Mouse (Mus musculus) forebrain, embryonic 11.5 days (tissue): ENCODE results near the gene Jsrp1. TPM values are rescaled to one million over a fixed set of nuclear protein-coding genes. Genes with fewer than 3 reads are reported as not detected.

ENCODE experiments used
- ATAC-seq: fragments of 200-750 bp; cut with Nextera tagmentation; replicated peaks from 2 replicates; pipeline ENCODE4 v1.8.0; 2017; ENCODE audit warnings: moderate TSS enrichment; ENCODE audit not compliant: low FRiP score
- DNase-seq: peaks from one replicate; pipeline ENCODE4 v3.0.0-alpha.2; 2017; ENCODE audit warnings: low spot score
- H3K27ac ChIP-seq: fragments of 300-500 bp; sonication (generic); 2 replicates; pipeline ENCODE4 v1.5.1; 2014; ENCODE audit warnings: low read depth, low read length
- H3K27me3 ChIP-seq: fragments of 300-500 bp; sonication (generic); 2 replicates; pipeline ENCODE4 v1.6.1; 2014; ENCODE audit warnings: mild to moderate bottlenecking, low read length, mixed read lengths; ENCODE audit not compliant: control insufficient read depth, insufficient read depth
- H3K36me3 ChIP-seq: fragments of 300-500 bp; sonication (generic); 2 replicates; pipeline ENCODE4 v1.6.1; 2014; ENCODE audit warnings: mild to moderate bottlenecking, low read length, moderate library complexity, mixed read lengths; ENCODE audit not compliant: control insufficient read depth, insufficient read depth
- H3K4me1 ChIP-seq: fragments of 300-500 bp; sonication (generic); replicated peaks from 2 replicates; pipeline ENCODE4 v1.6.1; 2014; ENCODE audit warnings: low read length, mixed read lengths; ENCODE audit not compliant: control insufficient read depth, insufficient read depth
- H3K4me2 ChIP-seq: fragments of 300-500 bp; sonication (generic); 2 replicates; pipeline ENCODE4 v1.6.1; 2014; ENCODE audit warnings: low read depth, mild to moderate bottlenecking, low read length, moderate library complexity, mixed read lengths; ENCODE audit not compliant: severe bottlenecking
- H3K4me3 ChIP-seq: fragments of 300-500 bp; sonication (generic); 2 replicates; pipeline ENCODE4 v1.5.1; 2014; ENCODE audit warnings: low read depth, low read length
- H3K9ac ChIP-seq: fragments of 300-500 bp; sonication (generic); 2 replicates; pipeline ENCODE4 v1.6.1; 2014; ENCODE audit warnings: low read length
- H3K9me3 ChIP-seq: fragments of 300-500 bp; sonication (generic); 2 replicates; pipeline ENCODE4 v1.6.1; 2016; ENCODE audit warnings: low read length, mixed read lengths; ENCODE audit not compliant: control insufficient read depth
- WGBS: fragments of 180-500 bp; shearing (Covaris S2); extraction: QIAGEN DNeasy Blood & Tissue Kit; methylation state at CpG from one replicate; pipeline ENCODE4 v1.1.7; 2014; 5-methylcytosine and 5-hydroxymethylcytosine counted together
- microRNA counts: library from miRNA; unstranded; fragments of <30 nt; microRNA quantifications from one replicate; lab custom pipeline; 2015
- microRNA-seq: library from miRNA; unstranded; fragments of <30 nt; microRNA quantifications from one replicate; pipeline ENCODE4, GENCODE M21; 2016; ENCODE audit not compliant: insufficient number of aligned reads
- polyA plus RNA-seq: library from polyadenylated mRNA; unstranded; fragments of >200 nt; fragmentation: Nextera tagmentation; extraction: Ambion mirVana; gene quantifications from 2 replicates; pipeline ENCODE4 v1.2.1, GENCODE M21; 2014

Gene Jsrp1
- polyA plus RNA-seq, 1 experiment from 2014 or later: 0.47 TPM

DNA sequence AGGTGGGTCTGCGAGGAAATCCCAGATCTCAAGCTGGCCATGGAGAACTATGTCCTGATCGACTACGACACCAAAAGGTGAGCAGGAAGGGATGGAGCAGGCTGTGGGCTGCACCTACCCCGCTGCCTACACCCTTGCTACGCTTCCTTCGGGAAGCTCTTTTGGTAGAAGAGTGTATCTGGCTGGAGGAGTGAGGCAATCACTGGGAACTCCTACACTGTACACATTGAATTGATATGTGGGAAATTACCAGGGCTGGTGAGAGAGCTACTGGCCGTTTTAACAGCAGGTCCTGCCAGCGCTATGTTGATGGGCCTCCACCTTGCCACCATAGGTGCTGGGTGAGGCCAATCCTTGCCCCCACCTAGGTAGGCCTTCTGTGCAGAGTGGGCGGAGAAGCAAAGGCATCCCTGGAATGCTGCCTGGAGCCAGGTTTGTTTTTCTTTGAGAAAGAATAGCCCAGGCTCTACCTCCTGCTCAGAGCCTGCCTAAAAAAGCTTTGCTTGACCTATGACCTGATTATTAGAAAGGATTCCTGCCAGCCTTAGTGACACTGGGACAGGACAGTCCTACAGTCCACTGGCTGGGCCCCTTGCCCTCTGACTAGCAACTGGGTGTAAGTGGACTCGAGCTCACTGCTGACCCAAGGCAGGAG is 47.0 kb downstream of the Jsrp1 start:
- DNase-seq (no peak), ATAC-seq (no peak)
- Histone ChIP-seq H3K4me1 (no peaks in the 10 kb centered on the region), H3K27ac (no peak overlapping the region), H3K9ac (no peak overlapping the region), H3K27me3 (no peaks in the 10 kb centered on the region), H3K36me3 (peaks cover 8% of the 10 kb centered on the region; the same call in 1 of the 2 replicates), H3K9me3 (no peaks in the 10 kb centered on the region), H3K4me2 (no peak overlapping the region), H3K4me3 (no peak overlapping the region)
- WGBS: 79% methylated on average over 10 of the region's 10 CpGs

DNA sequence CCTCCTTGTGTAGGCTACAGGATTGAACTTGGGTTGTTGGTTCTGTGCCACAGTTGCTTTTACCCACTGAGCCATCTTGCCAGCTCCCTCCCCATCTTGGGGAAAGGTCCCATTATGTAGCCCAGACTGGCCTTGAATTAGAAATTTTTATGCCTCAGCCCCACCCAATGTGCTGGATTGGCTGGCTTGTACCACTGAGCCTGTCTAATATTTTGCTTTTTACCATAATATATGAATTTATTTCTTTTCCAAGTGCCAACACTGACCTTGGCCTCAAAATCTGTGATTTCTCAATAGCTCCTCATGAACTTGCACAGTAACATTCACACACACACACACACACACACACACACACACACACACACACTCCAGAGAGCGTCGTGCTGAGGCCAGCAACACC is 47.6 kb downstream of the Jsrp1 start:
- Histone ChIP-seq H3K9me3 (no peaks in the 10 kb centered on the region), H3K27me3 (no peaks in the 10 kb centered on the region), H3K27ac (no peak overlapping the region), H3K4me2 (no peak overlapping the region), H3K4me1 (no peaks in the 10 kb centered on the region), H3K9ac (no peak overlapping the region), H3K36me3 (peaks cover 3% of the 10 kb centered on the region; the same call in 1 of the 2 replicates), H3K4me3 (no peak overlapping the region)
- ATAC-seq (no peak), DNase-seq (no peak)
- 92% methylated on average over 2 of the region's 2 CpGs for WGBS

DNA sequence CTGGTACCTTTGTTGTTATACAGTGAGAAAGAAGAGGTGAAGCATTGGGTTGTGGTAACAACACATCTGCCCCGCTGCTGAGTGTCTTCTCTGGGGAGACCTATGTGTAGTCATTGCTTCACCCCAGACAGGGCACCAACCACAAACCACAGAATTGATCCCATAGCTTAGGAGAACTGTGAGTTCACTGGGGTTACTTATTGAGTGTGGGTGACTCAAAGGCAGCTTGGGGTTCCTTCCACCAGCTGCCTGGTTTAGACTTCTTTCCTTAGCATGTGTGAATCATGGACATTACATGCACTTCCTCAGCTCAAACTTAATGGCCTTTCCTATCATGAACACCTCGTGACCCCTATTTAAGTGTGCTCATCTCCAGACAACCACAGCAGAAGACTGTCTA is 49.8 kb downstream of the Jsrp1 start:
- WGBS: 94% methylated on average over 2 of the region's 2 CpGs
- no peak overlapping the region for H3K27ac ChIP-seq
- peaks cover 3% of the 10 kb centered on the region; the same call in 1 of the 2 replicates for H3K36me3 ChIP-seq
- no peak overlapping the region for H3K4me3 ChIP-seq
- no peaks in the 10 kb centered on the region for H3K9me3 ChIP-seq
- no peak overlapping the region for H3K4me2 ChIP-seq
- ATAC-seq (no peak), DNase-seq (no peak)
- H3K9ac ChIP-seq: no peak overlapping the region
- no peaks in the 10 kb centered on the region for H3K27me3 ChIP-seq
- no peaks in the 10 kb centered on the region for H3K4me1 ChIP-seq

- Histone ChIP-seq H3K27me3 (no peaks in the 10 kb centered on the region), H3K4me3 (no peak overlapping the region), H3K4me1 (peaks cover 5% of the 10 kb centered on the region; the same call in 1 of the 2 replicates), H3K9ac (no peak overlapping the region), H3K4me2 (no peak overlapping the region), H3K9me3 (no peaks in the 10 kb centered on the region), H3K36me3 (no peaks in the 10 kb centered on the region; the same call in 1 of the 2 replicates), H3K27ac (no peak overlapping the region)
- ATAC-seq: no peak
- DNase-seq: no peak
- 72% methylated on average over 3 of the region's 3 CpGs for WGBS
Observed at GRCm38 (mm10) chr10:80761821-80762220, 51.5 kb downstream of the Jsrp1 start.

DNA sequence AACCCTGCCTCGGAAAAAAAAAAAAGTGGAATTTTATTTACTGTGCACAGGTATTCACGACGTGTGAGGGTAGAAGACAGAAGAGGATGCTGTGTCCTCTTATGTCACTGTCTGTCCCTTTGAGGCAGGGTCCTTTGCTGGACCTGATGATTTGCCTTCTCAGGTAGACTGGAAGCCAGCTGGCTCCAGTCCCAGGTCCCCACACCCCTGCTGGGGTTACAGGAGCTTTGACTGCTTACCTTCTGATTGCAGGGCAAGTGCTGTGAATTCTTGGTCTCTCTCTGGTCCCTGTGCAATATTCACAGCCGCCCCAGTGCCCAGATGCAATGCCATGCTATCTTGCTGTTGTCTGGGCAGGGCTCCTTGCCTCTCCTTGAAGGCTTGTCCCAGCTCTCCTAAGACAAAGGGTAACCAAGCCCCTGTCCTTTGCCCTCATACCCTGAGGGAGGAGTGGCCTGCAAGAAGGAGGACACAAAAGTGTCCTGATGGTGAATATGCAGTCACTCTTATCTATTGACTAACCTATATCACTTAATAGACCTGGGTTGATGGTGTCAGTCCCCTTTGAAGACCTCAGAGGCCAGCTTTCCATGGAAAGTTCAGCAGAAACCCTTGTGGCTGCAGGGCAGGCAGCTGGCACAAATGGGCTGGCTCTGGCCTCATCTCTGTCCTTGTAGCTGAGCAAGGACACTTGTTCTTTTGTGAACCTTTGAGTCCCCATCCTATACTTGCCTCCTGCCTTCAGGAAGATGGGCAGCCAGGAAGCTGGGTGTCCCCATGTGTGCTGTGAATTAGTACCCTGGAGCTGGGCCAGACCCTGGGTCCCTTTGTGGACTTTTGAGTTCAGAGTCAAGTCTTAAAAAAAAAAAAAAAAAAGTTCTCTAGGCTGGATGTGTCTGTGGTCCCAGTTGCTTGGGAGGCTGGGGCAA is 52.4 kb downstream of the Jsrp1 start:
- H3K9ac ChIP-seq: no peak overlapping the region
- no peaks in the 10 kb centered on the region for H3K27me3 ChIP-seq
- H3K4me3 ChIP-seq: no peak overlapping the region
- H3K27ac ChIP-seq: no peak overlapping the region
- ATAC-seq (no peak), DNase-seq (no peak)
- H3K36me3 ChIP-seq: no peaks in the 10 kb centered on the region
- WGBS: 84% methylated on average over 4 of the region's 4 CpGs
- H3K4me2 ChIP-seq: no peak overlapping the region
- H3K4me1 ChIP-seq: peaks cover 14% of the 10 kb centered on the region
- no peaks in the 10 kb centered on the region for H3K9me3 ChIP-seq

DNA sequence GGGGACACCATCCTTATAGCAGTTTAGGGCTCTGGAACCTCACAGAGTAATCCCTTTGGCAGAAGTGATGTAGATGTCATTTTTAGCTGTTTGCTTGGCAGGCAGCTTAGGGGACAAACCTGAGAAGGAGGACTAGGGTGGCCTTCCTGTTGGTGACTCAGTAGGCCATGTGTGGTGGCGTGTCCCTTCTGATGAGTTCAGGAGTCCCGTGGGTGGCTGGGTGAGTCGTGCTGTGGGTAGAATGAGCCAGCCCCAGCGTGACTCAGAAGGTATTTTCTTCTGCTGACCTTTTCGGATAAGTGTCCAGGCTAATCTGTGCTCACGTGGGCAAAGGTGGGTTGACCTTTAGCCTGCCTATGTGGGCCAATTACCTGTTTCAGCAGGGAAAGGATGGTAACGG is 54.6 kb downstream of the Jsrp1 start:
- DNase-seq (no peak), ATAC-seq (no peak)
- Histone ChIP-seq H3K36me3 (no peaks in the 10 kb centered on the region), H3K9me3 (no peaks in the 10 kb centered on the region), H3K27me3 (no peaks in the 10 kb centered on the region), H3K4me2 (no peak overlapping the region), H3K9ac (no peak overlapping the region), H3K4me3 (no peak overlapping the region), H3K4me1 (peaks cover 14% of the 10 kb centered on the region), H3K27ac (no peak overlapping the region)
- 81% methylated on average over 7 of the region's 7 CpGs for WGBS

MicroRNA genes within 50 kb of the gene (microRNA counts, 519-probe panel; counts per million panel counts)
- 31.2 counts per million for microRNA mmu-miR-1982 (lab: Ali Mortazavi, UCI)

Small RNAs within 50 kb of the gene (microRNA-seq; reads per million reads assigned to microRNA genes)
- 5.0 reads per million for gene Mir1982

Other genes starting within 250 kb of the Jsrp1 start
- 5.9 and 7.7 TPM in 2 replicates for gene Klf16, start 236.2 kb downstream of the Jsrp1 start, polyA plus RNA-seq
- 94.6 and 121 TPM in 2 replicates for gene Abhd17a, start 223.2 kb downstream of the Jsrp1 start, polyA plus RNA-seq
- 67.7 and 78.5 TPM in 2 replicates for gene Scamp4, start 210.6 kb downstream of the Jsrp1 start, polyA plus RNA-seq
- 7.6 and 9.5 TPM in 2 replicates for gene Adat3, start 210.6 kb downstream of the Jsrp1 start, polyA plus RNA-seq
- 3.6 and 4.7 TPM in 2 replicates for gene Gm49322, start 207.5 kb downstream of the Jsrp1 start, polyA plus RNA-seq
- 134 TPM in 2 replicates for gene Csnk1g2, start 190.7 kb downstream of the Jsrp1 start, polyA plus RNA-seq
- gene Btbd2, start 156.4 kb downstream of the Jsrp1 start, polyA plus RNA-seq: 78.3 and 97.3 TPM in 2 replicates
- 85.1 and 87.0 TPM in 2 replicates for gene Mknk2, start 135.4 kb downstream of the Jsrp1 start, polyA plus RNA-seq
- 57.9 and 61.1 TPM in 2 replicates for gene Mob3a, start 111.5 kb downstream of the Jsrp1 start, polyA plus RNA-seq
- gene Izumo4, start 111.3 kb downstream of the Jsrp1 start, polyA plus RNA-seq: 4.8 and 7.2 TPM in 2 replicates
- gene Ap3d1, start 71.2 kb downstream of the Jsrp1 start, polyA plus RNA-seq: 84.2 and 86.3 TPM in 2 replicates
- gene Dot1l, start 58.3 kb downstream of the Jsrp1 start, polyA plus RNA-seq: 34.5 and 34.9 TPM in 2 replicates
- gene Sf3a2, start 15.3 kb downstream of the Jsrp1 start, polyA plus RNA-seq: 116 and 119 TPM in 2 replicates
- 160 and 163 TPM in 2 replicates for gene Plekhj1, start 14.9 kb downstream of the Jsrp1 start, polyA plus RNA-seq
- 0.15 and 0.16 TPM in 2 replicates for gene Amh, start 8.3 kb downstream of the Jsrp1 start, polyA plus RNA-seq
- 1,775 and 1,994 TPM in 2 replicates for gene Oaz1, start 13.2 kb upstream of the Jsrp1 start, polyA plus RNA-seq
- gene Lingo3, start 30.5 kb upstream of the Jsrp1 start, polyA plus RNA-seq: 1.2 and 2.1 TPM in 2 replicates
- gene Lsm7, start 41.7 kb upstream of the Jsrp1 start, polyA plus RNA-seq: 308 and 322 TPM in 2 replicates
- gene Sppl2b, start 41.8 kb upstream of the Jsrp1 start, polyA plus RNA-seq: 37.0 and 39.8 TPM in 2 replicates
- gene Tmprss9, start 58.4 kb upstream of the Jsrp1 start, polyA plus RNA-seq: 0.08 and 0.12 TPM in 2 replicates
- 313 and 317 TPM in 2 replicates for gene Timm13, start 87.5 kb upstream of the Jsrp1 start, polyA plus RNA-seq
- 29.8 and 30.9 TPM in 2 replicates for gene Lmnb2, start 104.7 kb upstream of the Jsrp1 start, polyA plus RNA-seq
- gene Gadd45b, start 116.6 kb upstream of the Jsrp1 start, polyA plus RNA-seq: 10.7 and 13.0 TPM in 2 replicates
- 8.0 and 9.2 TPM in 2 replicates for gene Gng7, start 201.4 kb upstream of the Jsrp1 start, polyA plus RNA-seq
- 1.5 and 2.2 TPM in 2 replicates for gene Diras1, start 212.2 kb upstream of the Jsrp1 start, polyA plus RNA-seq
- gene Slc39a3, start 223.9 kb upstream of the Jsrp1 start, polyA plus RNA-seq: 19.4 and 21.6 TPM in 2 replicates
- gene Sgta, start 246.7 kb upstream of the Jsrp1 start, polyA plus RNA-seq: 259 and 265 TPM in 2 replicates